Mouse (Mus musculus): ENCODE measurements at regions not wholly inside any gene's neighbourhood (a gene's known extent, or its start where the extent isn't known, plus 50 kb on each side); places are given as distances from the start of the nearest gene placed in this dataset.

- WGBS: 81% methylated on average over 6 of the region's 6 CpGs
- H3K36me3 ChIP-seq (ENCODE audit: control insufficient read depth, insufficient read depth, low read length): peaks cover 2% of the 10 kb centered on the region; the same call in 1 of the 2 replicates
- no peaks in the 10 kb centered on the region for H3K79me2 ChIP-seq (replicated peaks; ENCODE audit: control insufficient read depth, insufficient read depth, low read length)
- H3K4me1 ChIP-seq (ENCODE audit: control insufficient read depth, insufficient read depth, low read length): no peaks in the 10 kb centered on the region; the same call in 1 of the 2 replicates
- H3K4me3 ChIP-seq: no peak overlapping the region
- H3K27ac ChIP-seq: no peak overlapping the region
- H3K9ac ChIP-seq (ENCODE audit: low read depth, low read length): no peak overlapping the region
- H3K27me3 ChIP-seq (ENCODE audit: control insufficient read depth, insufficient read depth, low read length): no peaks in the 10 kb centered on the region
- intact Hi-C loops (cut with DNase I): no loop called here
- DNase-seq: no peak
- no peak for TF ChIP-seq CTCF (IDR thresholded peaks at IDR 0.05)
- TF ChIP-seq POLR2A (IDR thresholded peaks at IDR 0.05; ENCODE audit: insufficient read depth, low read depth, low read length): no peak
- no peak for TF ChIP-seq EP300 (IDR thresholded peaks at IDR 0.05; ENCODE audit: insufficient read depth, low read depth, low read length)
Measured at GRCm38 (mm10) chr15:62350862-62351757, 1428.3 kb upstream of the A1bg start.

DNA sequence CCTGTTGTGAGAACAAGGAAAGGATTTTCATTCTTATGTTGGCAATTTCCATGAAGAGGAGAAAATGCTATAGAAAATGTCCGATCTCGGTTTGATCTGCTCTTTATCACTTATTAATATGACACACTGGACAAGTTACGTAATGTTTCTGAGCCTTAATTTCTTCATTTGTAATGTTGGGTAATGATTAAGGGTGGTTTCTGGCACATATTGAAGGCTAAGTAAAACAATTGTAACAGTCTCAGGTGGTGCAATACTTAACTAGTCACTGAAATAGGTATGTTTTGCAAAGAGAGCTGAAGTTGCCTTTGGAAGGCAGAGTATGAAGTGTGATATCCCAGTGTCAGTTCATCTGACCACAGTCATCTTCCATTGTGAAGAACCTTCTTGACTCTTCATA, 1427.2 kb upstream of the A1bg start:
- Histone ChIP-seq H3K27ac (no peak overlapping the region), H3K79me2 (replicated peaks; ENCODE audit: control insufficient read depth, insufficient read depth, low read length) (no peaks in the 10 kb centered on the region), H3K36me3 (ENCODE audit: control insufficient read depth, insufficient read depth, low read length) (peaks cover 2% of the 10 kb centered on the region; the same call in 1 of the 2 replicates), H3K4me3 (no peak overlapping the region), H3K4me1 (ENCODE audit: control insufficient read depth, insufficient read depth, low read length) (no peaks in the 10 kb centered on the region; the same call in 1 of the 2 replicates), H3K27me3 (ENCODE audit: control insufficient read depth, insufficient read depth, low read length) (no peaks in the 10 kb centered on the region), H3K9ac (ENCODE audit: low read depth, low read length) (no peak overlapping the region)
- no peak for DNase-seq
- WGBS: 96% methylated on average over 3 of the region's 3 CpGs
- intact Hi-C loops (cut with DNase I): no loop called here
- no peak for TF ChIP-seq EP300 (IDR thresholded peaks at IDR 0.05; ENCODE audit: insufficient read depth, low read depth, low read length)
- no peak for TF ChIP-seq POLR2A (IDR thresholded peaks at IDR 0.05; ENCODE audit: insufficient read depth, low read depth, low read length)
- TF ChIP-seq CTCF (IDR thresholded peaks at IDR 0.05): no peak

DNA sequence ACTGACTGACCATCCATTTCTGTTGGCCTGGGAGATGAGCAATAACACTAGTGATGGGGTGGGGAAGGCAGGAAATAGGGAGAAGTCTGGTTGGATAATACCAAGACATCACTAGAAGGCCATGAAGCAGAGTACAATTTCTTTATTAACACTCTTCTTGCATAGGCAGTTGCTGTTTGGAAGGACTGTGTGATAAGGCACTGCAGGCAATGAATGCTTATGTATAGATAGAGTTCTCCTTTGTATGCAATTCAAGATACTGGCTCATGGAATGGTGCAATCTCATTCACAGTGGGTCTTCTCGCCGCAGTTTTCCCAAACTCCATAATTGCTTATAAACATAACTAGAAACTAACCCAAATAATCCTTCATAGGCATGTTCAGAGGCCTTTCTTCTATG, 1426.1 kb upstream of the A1bg start:
- Histone ChIP-seq H3K4me3 (no peak overlapping the region), H3K36me3 (ENCODE audit: control insufficient read depth, insufficient read depth, low read length) (no peaks in the 10 kb centered on the region; the same call in 1 of the 2 replicates), H3K27me3 (ENCODE audit: control insufficient read depth, insufficient read depth, low read length) (no peaks in the 10 kb centered on the region), H3K4me1 (ENCODE audit: control insufficient read depth, insufficient read depth, low read length) (no peaks in the 10 kb centered on the region; the same call in 1 of the 2 replicates), H3K79me2 (replicated peaks; ENCODE audit: control insufficient read depth, insufficient read depth, low read length) (no peaks in the 10 kb centered on the region), H3K27ac (no peak overlapping the region), H3K9ac (ENCODE audit: low read depth, low read length) (no peak overlapping the region)
- intact Hi-C loops (cut with DNase I): no loop called here
- WGBS: 91% methylated on average over 2 of the region's 2 CpGs
- no peak for DNase-seq
- no peak for TF ChIP-seq POLR2A (IDR thresholded peaks at IDR 0.05; ENCODE audit: insufficient read depth, low read depth, low read length)
- no peak for TF ChIP-seq CTCF (IDR thresholded peaks at IDR 0.05)
- TF ChIP-seq EP300 (IDR thresholded peaks at IDR 0.05; ENCODE audit: insufficient read depth, low read depth, low read length): no peak

GRCm38 (mm10) chr15:62347697-62348096, 1424.9 kb upstream of the A1bg start:
- WGBS: 54% methylated on average over 2 of the region's 2 CpGs
- no peak overlapping the region for H3K9ac ChIP-seq (ENCODE audit: low read depth, low read length)
- no peak overlapping the region for H3K27ac ChIP-seq
- no peaks in the 10 kb centered on the region for H3K27me3 ChIP-seq (ENCODE audit: control insufficient read depth, insufficient read depth, low read length)
- no peaks in the 10 kb centered on the region for H3K36me3 ChIP-seq (ENCODE audit: control insufficient read depth, insufficient read depth, low read length)
- H3K4me3 ChIP-seq: no peak overlapping the region
- DNase-seq: no peak
- intact Hi-C loops (cut with DNase I): no loop called here
- TF ChIP-seq POLR2A (IDR thresholded peaks at IDR 0.05; ENCODE audit: insufficient read depth, low read depth, low read length) (no peak), CTCF (IDR thresholded peaks at IDR 0.05) (no peak)
- no peaks in the 10 kb centered on the region for H3K79me2 ChIP-seq (replicated peaks; ENCODE audit: control insufficient read depth, insufficient read depth, low read length)
- no peaks in the 10 kb centered on the region for H3K4me1 ChIP-seq (ENCODE audit: control insufficient read depth, insufficient read depth, low read length)

DNA sequence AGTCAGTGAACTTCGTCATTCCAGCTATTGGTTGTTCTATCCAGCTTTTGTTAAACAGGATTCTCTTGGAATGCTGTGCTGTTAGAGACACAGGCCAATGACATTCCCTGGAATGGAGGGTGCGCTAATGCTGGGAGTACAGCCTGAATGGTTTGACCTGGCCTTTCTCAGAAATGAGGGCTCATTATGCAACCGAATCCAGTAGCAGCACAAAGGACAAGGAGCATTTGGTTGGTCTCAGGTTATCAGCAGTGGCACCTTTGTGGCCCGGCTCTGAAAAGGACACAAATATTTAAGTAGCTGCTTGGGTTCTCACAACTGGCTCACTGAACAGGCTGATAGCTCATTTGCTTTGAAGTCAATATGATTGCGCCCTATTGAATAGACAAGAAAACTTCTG, 1423.1 kb upstream of the A1bg start:
- no peak overlapping the region for H3K9ac ChIP-seq (ENCODE audit: low read depth, low read length)
- 90% methylated on average over 5 of the region's 5 CpGs for WGBS
- H3K4me1 ChIP-seq (ENCODE audit: control insufficient read depth, insufficient read depth, low read length): no peaks in the 10 kb centered on the region
- H3K79me2 ChIP-seq (replicated peaks; ENCODE audit: control insufficient read depth, insufficient read depth, low read length): no peaks in the 10 kb centered on the region
- H3K27me3 ChIP-seq (ENCODE audit: control insufficient read depth, insufficient read depth, low read length): no peaks in the 10 kb centered on the region
- H3K27ac ChIP-seq: no peak overlapping the region
- H3K4me3 ChIP-seq: no peak overlapping the region
- TF ChIP-seq EP300 (IDR thresholded peaks at IDR 0.05; ENCODE audit: insufficient read depth, low read depth, low read length): no peak
- TF ChIP-seq CTCF (IDR thresholded peaks at IDR 0.05): no peak
- TF ChIP-seq POLR2A (IDR thresholded peaks at IDR 0.05; ENCODE audit: insufficient read depth, low read depth, low read length): no peak
- H3K36me3 ChIP-seq (ENCODE audit: control insufficient read depth, insufficient read depth, low read length): no peaks in the 10 kb centered on the region
- intact Hi-C loops (cut with DNase I): no loop called here
- DNase-seq: no peak

Measured in heart, adult 2 months (tissue).